ENCODE assay signal across 24 mouse cellular contexts in the genomic region with DNA sequence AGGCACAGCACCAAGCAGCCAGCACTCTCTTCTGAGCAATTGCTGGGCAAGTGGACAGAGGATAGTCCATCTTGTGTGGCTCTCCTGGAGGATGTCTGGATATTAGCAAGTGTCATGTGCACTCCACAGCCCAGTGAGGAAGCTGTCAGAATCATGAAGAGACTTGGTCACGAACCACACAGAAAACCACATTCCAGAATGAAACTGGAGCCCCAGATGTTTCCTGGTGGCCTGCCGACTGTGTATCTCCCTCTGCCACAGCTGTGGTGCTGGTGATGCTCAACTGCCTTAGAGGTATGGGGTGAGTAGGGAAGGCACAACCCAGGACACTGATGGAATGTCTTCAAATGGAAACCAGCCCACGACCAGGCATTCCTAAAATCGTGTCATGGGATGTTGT.
"Had no signal": no experiment of that assay in that cellular context is flagged by ENCODE, and none has a peak within 500 bp of the region (broad histone marks: within the 10 kb centered on the region; RNA-seq: fewer than 3 reads in every experiment).

No protein-coding gene starts in this region.

- H3K27ac ChIP-seq: left cerebral cortex, adult 2 months; limb, embryonic 12.5 days; limb, embryonic 15.5 days; liver, embryonic 14.5 days; lung, embryonic 15.5 days; midbrain, embryonic 10.5 days; midbrain, embryonic 13.5 days; neural tube, embryonic 12.5 days; neural tube, embryonic 15.5 days had no signal

- H3K9ac ChIP-seq: limb, embryonic 12.5 days; limb, embryonic 15.5 days; liver, embryonic 14.5 days; lung, embryonic 15.5 days; midbrain, embryonic 13.5 days; neural tube, embryonic 12.5 days; neural tube, embryonic 15.5 days had no signal

- ATAC-seq: intestine, embryonic 16.5 days; midbrain, embryonic 13.5 days had no signal

- H3K36me3 ChIP-seq: limb, embryonic 12.5 days; limb, embryonic 15.5 days; lung, embryonic 15.5 days; midbrain, embryonic 10.5 days; midbrain, embryonic 13.5 days; neural tube, embryonic 12.5 days; neural tube, embryonic 15.5 days had no signal

- H3K9me3 ChIP-seq: limb, embryonic 12.5 days; limb, embryonic 15.5 days; lung, embryonic 15.5 days; midbrain, embryonic 10.5 days; midbrain, embryonic 13.5 days; neural tube, embryonic 12.5 days; neural tube, embryonic 15.5 days had no signal

- DNase-seq: kidney, adult 18-20 months; kidney, adult 9 months; kidney, postnatal 14 days; kidney, postnatal 4 days; left cerebral cortex, postnatal 4 days; lung, adult 18-20 months; lung, postnatal 10 days; lung, postnatal 36 days; right cerebral cortex, adult 18-20 months; right cerebral cortex, postnatal 14 days; right cerebral cortex, postnatal 4 days; spleen, adult 18-20 months; thymus, adult 18-20 months; thymus, postnatal 36 days had no signal

- H3K27me3 ChIP-seq: limb, embryonic 15.5 days; lung, embryonic 15.5 days; midbrain, embryonic 13.5 days; neural tube, embryonic 12.5 days; neural tube, embryonic 15.5 days had no signal

- H3K4me2 ChIP-seq: limb, embryonic 12.5 days; limb, embryonic 15.5 days; lung, embryonic 15.5 days; midbrain, embryonic 13.5 days; neural tube, embryonic 12.5 days; neural tube, embryonic 15.5 days had no signal

- H3K4me3 ChIP-seq: left cerebral cortex, adult 2 months; limb, embryonic 12.5 days; limb, embryonic 15.5 days; lung, embryonic 15.5 days; midbrain, embryonic 10.5 days; midbrain, embryonic 13.5 days; neural tube, embryonic 12.5 days; neural tube, embryonic 15.5 days had no signal

- H3K4me1 ChIP-seq: limb, embryonic 12.5 days; limb, embryonic 15.5 days; lung, embryonic 15.5 days; midbrain, embryonic 10.5 days; midbrain, embryonic 13.5 days had no signal
